Mouse (Mus musculus): ENCODE results near the gene Dpysl4. TPM values are rescaled to one million over a fixed set of nuclear protein-coding genes. Genes with fewer than 3 reads are reported as not detected.

Dpysl4 gene
- total RNA-seq, 2 experiments from 2014 or later: 0.28 to 0.35 TPM

- DNase-seq: no peak
Measured at GRCm38 (mm10) chr7:139149373-139149772, 63.6 kb downstream of the Dpysl4 start.

- no peak for DNase-seq
Measured at GRCm38 (mm10) chr7:139151116-139151515, 65.3 kb downstream of the Dpysl4 start.

Other genes with a start within 250 kb of the Dpysl4 start
- gene Ppp2r2d, start 239.9 kb upstream of the Dpysl4 start, total RNA-seq (2021): 10 to 100 TPM; 31.1 to 32.6 TPM
- 10 to 100 TPM; 17.4 TPM for gene Mapk1ip1, start 239.7 kb upstream of the Dpysl4 start, total RNA-seq (2021)
- 100 to 1,000 TPM; 152 to 182 TPM for gene Bnip3, start 176.5 kb upstream of the Dpysl4 start, total RNA-seq (2021)
- gene Jakmip3, start 145.3 kb upstream of the Dpysl4 start, total RNA-seq (2021): under 1 TPM in 1 of 2 experiments, not detected in 1; 0.15 TPM
- 1 to 10 TPM; 3.2 to 3.9 TPM for gene Lrrc27, start 127.0 kb downstream of the Dpysl4 start, total RNA-seq (2021)
- gene Stk32c, start 127.3 kb downstream of the Dpysl4 start, total RNA-seq (2021): under 1 TPM; 0.36 to 0.48 TPM
- gene Pwwp2b, start 162.5 kb downstream of the Dpysl4 start, total RNA-seq (2021): 1 to 10 TPM; 2.8 to 3.7 TPM